Mouse (Mus musculus) cerebellum, adult 2 months (tissue): Measurements from ENCODE around the gene Gm10715.
"Not testable (repeated sequence)": the region's sequence is repeated elsewhere in the genome, so short reads cannot be mapped to it uniquely, and the experiment has no call there.

Experiments
- CTCF ChIP-seq: fragments of 200-500 bp; IDR thresholded peaks from 2 replicates; pipeline ENCODE4 v1.5.1; 2011; ENCODE audit warnings: low read depth, mild to moderate bottlenecking, control low read depth, low read length, moderate library complexity, borderline replicate concordance; ENCODE audit not compliant: insufficient read depth
- POLR2A ChIP-seq: fragments of 200-500 bp; IDR thresholded peaks from 2 replicates; pipeline ENCODE4 v1.6.1; 2011; ENCODE audit warnings: low read length, control low read depth, borderline replicate concordance; ENCODE audit not compliant: insufficient read depth

- not testable (repeated sequence) for TF ChIP-seq POLR2A, CTCF
These were observed 11.0 kb upstream of the Gm10715 start for GRCm38 (mm10) chr9:3025653-3026052.
